Mouse (Mus musculus) monocyte, adult 5-6 weeks (primary cell): ENCODE results near the gene Fubp1. TPM values are rescaled to one million over a fixed set of nuclear protein-coding genes. Genes with fewer than 3 reads are reported as not detected.

Source experiments
- ATAC-seq: fragments of 153-309, 156-312 bp; replicated peaks from 2 replicates; pipeline ENCODE4 v1.8.0; 2017; ENCODE audit warnings: mild to moderate bottlenecking; ENCODE audit not compliant: low TSS enrichment, insufficient number of reproducible peaks, severe bottlenecking, poor library complexity, low FRiP score
- total RNA-seq: library from RNA; stranded (forward); fragments of 200-1000, 200-491, 200-594 nt; gene quantifications from 3 replicates; pipeline ENCODE4 v1.2.3, GENCODE M21; 2017

The Fubp1 gene
- 165 to 273 TPM (median 214 TPM) in 3 replicates for total RNA-seq

DNA sequence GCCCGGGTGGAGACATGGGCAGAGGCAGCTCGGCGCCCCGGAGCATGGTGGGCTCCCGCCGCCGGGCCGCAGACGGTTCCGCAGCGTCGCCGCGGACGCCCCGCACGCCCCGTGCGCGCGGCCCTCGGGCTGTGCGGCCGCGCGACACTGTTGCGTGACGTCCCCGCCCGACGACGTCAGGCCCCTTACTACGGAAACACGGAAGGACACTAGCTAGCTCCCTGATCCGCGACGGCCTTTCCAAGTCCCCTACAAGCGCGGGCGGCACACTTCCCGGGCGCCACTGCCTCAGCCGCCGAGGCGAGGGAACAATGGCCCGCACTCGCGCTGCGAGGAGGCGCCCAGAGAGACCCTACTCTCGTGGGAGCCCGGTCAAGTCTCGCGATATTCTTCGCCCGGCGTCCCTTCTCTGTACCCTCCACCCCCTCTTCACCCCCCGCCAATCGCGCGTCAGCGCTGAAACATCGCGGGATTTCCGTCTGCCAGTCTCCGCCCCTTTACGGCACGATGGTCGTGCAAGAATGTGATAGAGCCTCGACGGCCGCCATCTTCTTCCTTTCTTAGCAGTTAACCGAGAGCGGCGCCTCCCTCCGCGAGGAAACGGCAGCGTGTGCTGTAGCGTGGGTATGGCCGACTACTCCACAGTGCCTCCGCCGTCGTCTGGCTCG is at the start of gene Fubp1, which contains the start of gene Dnajb4:
Gene Fubp1, plus strand, starts transcription at position 456 of the 668 bp plus-strand sequence.
Gene Dnajb4, minus strand, starts transcription at position 336 of the 668 bp plus-strand sequence.
- ATAC-seq, result peak; percentile 93

DNA sequence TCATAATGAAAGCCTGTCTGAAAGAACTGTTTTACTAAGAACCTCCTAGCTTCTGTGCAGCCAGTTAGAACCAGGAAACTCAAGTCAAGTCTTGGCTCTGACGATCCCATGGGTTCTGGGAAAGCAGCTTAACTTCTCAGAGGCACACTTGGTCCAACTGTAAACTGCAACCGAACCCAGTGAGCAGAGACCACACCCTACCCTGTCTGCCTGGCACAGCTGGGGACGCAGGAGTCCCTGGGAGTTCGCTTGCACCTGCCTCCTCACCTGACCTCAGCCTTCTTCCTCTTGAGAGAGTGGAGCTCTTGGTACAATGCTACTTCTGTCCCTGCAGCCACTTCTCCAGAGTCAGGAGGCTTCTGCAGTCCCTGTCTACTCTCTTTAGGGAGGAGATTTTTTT is 49.6 kb upstream of the Fubp1 start:
- ATAC-seq, result no peak

DNA sequence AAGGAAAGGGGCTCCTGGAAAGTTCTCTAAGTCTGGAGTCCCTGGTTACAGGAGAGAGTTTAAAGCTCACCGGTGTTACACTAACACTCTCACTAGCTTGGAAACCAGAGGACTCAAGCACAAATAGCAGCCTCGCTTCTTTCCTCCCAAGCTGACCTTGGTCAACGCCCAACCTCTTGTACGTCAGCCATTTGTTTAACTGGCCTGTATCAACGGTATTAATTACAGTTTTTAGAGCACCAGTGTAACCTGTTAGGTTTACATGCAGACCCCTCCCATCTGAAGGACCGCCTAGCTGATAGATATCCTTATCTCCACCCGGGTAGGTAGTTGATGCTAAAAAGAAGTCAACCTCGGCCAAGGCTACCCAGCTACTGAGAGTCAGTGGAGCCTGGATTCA is 46.9 kb upstream of the Fubp1 start:
- ATAC-seq, result no peak

DNA sequence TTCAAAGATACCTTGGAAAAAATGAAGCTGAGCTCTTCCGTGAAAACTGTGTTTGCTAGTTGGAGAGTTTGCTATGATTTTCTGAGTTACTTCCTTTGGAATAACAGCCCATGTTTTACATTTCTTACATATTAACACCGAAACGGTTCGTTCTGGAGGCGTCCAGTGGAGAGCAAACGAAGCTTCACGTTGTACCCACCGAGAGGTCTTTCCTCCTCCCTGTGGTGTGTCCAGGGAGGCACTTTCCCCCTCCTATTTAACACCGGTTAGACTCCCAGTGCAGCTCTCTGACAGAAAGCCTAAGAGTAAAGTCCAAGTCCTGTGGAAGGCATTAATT is 45.2 kb upstream of the Fubp1 start:
- ATAC-seq, result no peak

DNA sequence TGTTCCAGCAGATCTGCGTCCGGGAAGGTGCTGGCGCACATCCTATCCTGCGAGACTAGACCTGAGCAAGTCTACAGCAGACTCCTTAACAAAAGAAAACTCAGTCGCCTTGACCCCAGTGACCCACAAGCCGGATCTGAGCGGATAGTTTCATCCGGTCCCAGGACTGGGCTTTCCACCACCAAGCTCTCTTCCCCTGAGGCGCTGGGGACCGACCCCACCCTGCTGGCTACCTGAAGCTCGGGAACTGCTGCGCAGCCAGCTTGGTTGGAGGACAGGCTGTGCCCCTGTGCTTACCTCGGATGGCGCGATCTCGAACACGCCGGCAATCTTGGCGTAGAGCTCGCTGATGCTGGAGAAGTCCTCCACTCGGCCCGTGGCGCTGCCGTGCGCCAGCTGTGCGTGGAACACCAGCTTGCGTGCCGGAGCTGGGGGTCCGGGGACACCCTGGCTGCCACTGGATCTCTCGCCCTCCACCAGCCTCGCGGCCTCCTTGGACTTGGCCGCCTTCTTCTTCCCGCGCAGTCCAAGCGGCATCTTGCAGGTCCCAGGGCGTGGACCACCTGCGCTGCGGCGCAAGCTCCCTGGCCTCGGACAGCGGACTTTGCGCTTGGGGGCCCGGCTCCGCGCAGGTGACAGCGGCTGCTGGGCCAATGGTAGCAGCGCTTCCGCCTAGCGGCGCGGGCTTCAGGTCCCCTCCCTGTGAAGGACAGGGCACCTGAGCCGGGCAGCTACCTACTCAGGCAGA is 44.7 kb upstream of the Fubp1 start:
- 0 out of 2 replicates have a peak, but pooled peaks have one; percentile 22 for ATAC-seq

DNA sequence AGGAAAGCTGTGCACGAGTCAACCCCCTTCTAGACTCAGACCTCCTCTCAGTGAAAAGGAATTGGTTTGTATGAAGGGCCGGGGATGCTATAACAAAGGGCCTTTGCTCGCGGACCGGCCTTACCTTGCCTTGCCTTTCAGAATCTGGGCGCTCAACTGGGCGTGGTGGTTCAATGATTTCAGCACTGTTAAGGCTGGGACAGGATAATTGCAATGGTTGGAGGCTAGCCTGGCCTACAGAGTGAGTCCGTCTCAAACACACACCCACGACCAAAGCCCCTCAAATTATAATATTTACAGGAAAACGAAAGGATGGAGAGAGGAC is 44.2 kb upstream of the Fubp1 start, which contains the start of gene Gipc2:
Gene Gipc2, minus strand, starts transcription at position 132 of the 325 bp plus-strand sequence.
- no peak for ATAC-seq

DNA sequence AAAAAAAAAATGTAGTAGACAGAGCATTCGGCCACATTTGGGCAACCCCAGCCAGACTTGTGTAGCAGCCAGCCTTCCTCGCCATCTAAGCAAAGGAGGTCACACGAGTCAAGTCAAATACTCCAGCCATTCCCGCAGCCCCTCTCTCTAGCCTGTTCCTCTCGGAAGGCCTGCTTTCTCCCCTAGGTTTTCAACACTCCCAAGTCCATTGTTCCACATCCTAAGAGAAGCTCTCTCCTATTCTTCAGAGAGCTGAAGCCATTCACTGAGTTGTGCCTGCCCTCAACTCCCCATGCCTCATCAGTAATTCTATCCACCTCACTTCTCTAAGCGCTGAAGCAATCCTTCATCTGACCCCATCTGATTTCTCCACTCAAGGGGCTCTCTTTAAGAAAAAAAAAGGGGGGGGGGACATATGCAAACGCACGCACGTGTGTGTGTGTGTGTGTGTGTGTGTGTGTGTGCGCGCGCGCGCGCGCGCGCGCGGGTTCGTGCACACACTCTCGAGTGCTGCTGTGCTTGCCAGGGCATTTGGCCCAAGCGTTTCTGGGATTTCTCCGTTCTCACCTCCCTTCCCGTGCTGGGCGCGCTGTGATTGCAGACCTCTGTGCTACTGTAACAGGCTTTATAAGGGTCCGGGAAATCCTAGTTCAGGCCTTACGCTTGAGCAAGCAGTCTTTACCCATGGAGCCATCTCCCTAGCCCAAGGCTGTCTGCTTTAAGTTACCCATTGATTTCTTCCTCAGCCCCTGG is 43.3 kb upstream of the Fubp1 start:
- no peak for ATAC-seq

DNA sequence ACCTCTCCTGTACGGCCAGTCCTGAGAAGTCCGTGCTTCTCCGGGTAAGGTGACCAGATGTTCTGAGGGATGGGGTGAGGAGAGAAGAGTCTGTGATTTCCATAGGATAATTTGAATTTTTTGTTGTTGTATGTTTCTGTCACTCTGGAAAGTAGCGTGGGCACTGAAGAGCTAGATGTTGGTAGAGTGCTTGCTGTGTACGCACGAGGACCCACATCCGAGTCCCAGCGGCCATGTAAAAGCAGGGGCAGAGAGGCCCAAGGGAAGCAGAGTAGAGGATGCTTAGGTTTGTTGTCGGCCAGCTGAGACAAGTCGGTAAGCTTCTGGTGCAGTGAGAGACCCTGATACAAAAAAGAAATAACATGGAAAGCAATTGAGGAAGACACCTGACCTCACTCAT is 42.2 kb upstream of the Fubp1 start:
- ATAC-seq, result no peak

DNA sequence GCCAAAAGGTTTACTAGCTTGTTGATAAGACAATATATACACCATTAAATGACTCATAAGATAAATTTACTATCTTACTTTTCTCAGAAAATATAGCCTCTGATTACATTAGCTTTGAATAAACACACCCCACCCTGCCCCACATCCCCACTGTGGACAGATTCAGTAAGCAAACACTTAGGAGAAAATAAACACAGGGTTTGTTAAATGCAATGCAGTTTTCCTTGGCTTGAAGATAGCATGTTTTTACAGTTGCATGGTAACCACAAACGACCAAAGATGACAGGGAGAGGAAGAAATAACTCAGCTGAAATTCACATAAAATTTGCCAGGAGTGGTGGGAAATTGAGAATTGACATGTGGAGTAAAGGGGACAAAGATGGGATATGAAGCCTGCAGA is 39.8 kb upstream of the Fubp1 start:
- ATAC-seq, result no peak

DNA sequence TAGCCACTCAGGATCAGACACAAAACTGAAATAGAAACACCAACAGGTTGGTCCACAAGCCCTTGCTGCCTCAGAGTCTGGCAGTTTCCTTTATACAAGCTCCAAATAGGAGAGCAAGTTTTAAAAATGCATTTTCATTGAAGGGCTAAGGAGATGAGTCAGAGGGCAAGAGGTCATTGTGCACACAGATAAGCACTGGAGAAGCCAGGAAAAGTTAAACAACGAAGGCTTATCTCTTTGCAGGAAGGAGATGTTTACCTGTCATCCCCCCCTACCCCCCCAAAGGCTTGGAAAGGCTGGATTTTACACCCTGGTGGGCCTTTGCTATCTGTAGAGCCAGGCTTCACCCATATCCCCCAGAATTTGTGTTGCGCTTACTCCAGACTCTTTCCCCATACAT is 39.0 kb upstream of the Fubp1 start:
- no peak for ATAC-seq

DNA sequence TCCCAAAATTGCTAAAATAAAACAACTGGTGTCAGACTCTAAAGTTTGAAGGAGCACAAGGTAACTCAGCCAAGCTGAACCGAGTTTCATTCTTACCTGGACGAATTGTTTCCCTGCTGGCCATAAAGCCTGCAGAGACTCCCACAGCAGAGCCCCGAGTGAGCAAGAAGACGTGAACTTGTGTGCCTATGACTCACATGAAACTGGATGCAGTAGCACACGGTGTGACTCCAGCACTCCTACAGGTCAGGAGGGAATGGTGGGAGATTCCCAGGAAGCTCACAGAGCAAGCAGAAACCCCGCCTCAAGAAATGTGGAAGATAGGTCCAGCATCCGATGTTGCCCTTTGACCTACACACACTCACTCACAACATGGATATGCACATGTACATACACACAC is 38.4 kb upstream of the Fubp1 start:
- ATAC-seq, result no peak

DNA sequence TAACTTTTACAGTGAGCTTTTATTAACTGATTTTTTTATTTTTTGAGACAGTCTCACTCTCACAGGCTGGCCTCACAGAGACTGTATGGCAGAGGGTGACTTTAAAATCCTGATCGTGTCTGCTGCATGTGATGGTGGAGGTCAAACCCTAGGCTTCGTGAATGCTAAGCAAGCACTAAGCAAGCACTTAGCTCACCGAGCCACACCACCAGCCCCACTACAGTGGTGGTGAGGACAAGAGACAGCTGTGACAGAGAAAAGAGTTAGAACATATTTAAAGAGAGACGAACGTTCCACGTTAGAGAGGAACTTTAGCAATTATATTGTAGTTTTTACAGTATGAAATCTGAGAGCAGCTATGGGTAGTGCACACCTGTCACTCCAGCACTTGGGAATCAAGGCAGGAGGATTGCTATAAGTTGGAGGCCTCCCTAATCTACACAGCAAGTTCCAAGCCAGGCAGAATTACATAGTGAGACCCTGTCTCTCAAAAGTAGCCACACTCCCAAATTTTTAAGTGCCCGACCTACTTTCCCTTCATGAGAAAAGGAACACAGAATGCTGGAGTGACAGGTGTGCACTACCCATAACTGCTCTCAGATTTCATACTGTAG is 37.8 kb upstream of the Fubp1 start:
- ATAC-seq, result no peak

DNA sequence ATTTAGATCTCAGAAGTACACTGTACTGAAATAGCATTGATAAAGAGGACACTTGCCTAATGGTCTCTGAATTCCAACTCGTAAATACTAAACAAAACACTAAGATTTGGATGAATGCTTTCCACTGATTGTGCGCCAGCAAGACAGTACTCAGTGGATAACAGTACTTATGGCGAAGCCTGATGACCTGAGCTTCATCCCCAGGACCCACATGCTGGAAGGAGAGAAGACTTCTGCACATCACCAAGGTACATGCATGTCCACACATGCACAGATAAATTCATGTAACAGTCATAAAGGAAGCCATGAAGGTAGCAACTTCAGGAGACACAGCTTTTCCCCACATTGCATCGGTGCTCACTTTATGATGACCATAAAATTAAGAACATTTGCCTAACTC is 31.4 kb upstream of the Fubp1 start:
- no peak for ATAC-seq

DNA sequence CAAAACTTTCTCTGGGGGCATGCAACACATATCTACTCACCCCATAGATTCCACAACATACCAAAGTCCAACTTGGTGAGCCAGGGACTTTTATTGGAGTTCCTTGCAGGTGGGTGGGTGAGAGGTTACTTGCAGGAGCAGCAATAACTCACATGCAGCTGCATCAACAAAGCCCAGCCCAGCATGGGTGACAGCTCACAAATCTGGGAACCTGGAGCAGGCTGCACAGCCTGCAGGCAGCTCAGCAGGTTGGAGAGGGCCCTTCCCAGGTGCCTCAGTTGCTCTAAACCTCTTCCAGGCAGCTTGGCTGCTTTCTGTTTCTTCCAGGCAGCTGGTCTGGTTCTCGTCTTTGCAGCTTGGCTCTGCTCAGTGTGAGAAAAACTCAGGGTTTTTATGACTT is 30.9 kb upstream of the Fubp1 start:
- no peak for ATAC-seq

DNA sequence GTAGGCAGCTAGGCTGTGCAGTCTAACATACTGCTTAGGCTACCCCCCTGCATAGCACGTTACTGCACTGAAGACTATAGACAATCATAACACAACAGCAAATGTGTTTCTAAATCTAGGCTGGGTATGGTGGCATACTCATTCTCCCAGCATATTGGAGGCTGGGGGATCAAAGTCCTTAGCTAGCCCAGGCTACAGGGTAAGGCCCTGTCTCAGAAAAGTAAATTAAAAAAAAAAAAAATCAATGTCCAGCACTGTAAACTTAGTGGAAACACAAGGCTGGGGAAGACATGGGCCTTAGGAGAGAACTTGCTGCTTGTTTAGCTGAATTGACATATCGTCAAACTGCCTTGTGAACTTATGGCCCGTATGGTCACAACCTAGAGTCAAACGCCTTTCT is 29.6 kb upstream of the Fubp1 start:
- no peak for ATAC-seq

DNA sequence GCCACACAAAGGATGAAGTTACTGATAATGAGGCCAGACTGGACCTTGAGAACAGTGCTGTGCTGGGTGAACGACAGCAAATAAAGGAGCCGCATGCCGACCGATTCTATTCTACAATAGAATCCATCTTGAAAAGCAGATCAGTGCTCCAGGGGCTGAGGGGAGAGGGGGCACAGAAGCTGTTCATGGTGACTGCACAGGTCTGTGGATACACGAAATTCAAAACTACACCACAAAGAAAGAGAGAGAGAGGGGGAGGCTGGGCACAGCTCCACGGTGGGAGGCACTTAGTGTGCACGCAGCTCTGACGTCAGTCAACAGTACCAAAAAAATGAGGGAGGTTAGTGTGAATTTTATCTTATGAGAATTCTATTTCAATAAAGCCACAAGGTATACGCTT is 26.7 kb upstream of the Fubp1 start:
- no peak for ATAC-seq

DNA sequence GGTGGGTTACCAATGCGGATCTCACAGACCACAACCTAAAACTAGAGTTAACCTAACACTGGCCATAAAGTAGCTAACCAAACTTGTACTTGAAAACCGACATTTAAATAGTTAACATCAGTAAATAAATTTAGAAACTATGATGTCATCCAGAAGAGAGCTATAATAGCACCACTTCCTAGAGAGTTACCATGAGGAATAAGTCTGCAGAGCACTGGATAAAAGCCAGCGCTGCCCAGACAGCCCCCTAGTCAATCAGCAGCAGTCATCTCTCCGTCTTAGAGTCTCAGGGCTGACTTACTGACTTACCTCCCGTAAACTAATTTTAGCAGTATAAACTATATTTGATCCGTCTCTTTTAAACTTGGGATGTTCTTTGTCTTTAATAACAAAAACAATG is 24.1 kb upstream of the Fubp1 start:
- no peak for ATAC-seq

DNA sequence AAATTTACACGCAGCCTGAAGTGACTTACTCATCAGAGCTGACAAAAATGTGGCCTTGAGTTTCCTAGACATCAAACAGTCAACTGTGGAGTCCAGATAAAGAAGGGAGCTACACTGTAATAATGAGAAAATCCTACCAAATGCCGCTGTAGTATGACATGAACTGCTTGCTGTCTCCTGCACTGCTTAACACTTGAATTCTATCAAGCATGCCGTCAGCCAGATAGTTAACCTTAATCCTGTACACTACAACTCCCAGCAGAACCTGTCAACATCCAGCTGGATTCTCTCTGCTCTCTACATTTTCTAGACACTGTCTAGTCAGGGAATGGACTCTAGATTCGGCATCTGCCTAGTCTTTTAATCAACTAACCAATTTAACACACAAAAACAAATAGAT is 20.9 kb upstream of the Fubp1 start:
- no peak for ATAC-seq

DNA sequence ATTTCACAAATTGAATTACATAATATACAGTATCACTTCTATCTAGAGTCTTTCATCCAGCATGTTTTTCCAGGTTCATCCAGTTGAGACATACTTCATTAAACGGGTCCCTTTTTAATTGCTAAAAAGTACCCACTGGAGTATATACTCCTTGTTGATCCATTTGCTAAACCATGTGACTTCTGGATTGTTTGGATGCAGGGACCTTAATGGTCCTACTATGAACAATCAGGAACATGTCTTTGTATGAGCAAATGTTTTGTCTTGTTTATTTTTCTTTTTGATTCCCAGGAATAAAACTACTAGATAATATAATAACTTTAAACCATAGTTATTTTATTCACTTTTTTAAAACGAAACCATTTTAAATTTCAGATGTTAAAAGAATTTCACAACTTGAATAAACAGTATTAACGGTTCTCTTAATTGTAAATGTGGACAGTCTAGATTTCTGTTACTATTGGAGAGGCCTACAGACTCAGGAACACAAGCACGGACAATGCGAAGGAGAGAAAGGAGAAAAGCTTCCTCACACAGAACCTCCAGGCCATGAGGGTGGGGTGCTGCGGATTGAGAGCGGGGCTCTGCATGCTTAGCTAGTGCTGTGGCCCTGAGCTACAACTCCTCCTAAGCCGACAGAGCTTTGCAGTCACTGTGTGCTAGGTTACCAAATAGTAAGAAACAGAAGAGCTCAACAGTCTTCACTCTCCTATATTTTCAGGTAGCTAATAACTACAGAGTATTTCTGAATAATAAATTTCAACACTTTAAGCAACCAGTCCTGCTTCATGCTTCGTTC is 19.3 kb upstream of the Fubp1 start:
- no peak for ATAC-seq
